Mouse (Mus musculus) hindbrain, embryonic 13.5 days (tissue): Measurements from ENCODE around the gene C2cd2l. TPM values are rescaled to one million over a fixed set of nuclear protein-coding genes. Genes with fewer than 3 reads are reported as not detected.
A peak's percentile ranks its signal among the peaks of the same experiment; 100 is the strongest.
"Not testable (repeated sequence)": the region's sequence is repeated elsewhere in the genome, so short reads cannot be mapped to it uniquely, and the experiment has no call there.

Source experiments
- ATAC-seq: fragments of 200-750 bp; cut with Nextera tagmentation; 2 replicates; pipeline ENCODE4 v1.8.0; 2017; ENCODE audit warnings: moderate TSS enrichment; ENCODE audit not compliant: low FRiP score
- H3K27ac ChIP-seq: fragments of 300-500 bp; sonication (generic); 2 replicates; pipeline ENCODE4 v1.5.1; 2015; ENCODE audit warnings: inconsistent platforms, mild to moderate bottlenecking, moderate library complexity
- H3K27me3 ChIP-seq: fragments of 300-500 bp; sonication (generic); 2 replicates; pipeline ENCODE4 v1.6.1; 2015; ENCODE audit warnings: mild to moderate bottlenecking, inconsistent platforms
- H3K36me3 ChIP-seq: fragments of 300-500 bp; sonication (generic); 2 replicates; pipeline ENCODE4 v1.6.1; 2015; ENCODE audit warnings: mild to moderate bottlenecking, inconsistent platforms
- H3K4me1 ChIP-seq: fragments of 300-500 bp; sonication (generic); replicated peaks from 2 replicates; pipeline ENCODE4 v1.6.1; 2015; ENCODE audit warnings: inconsistent platforms
- H3K4me2 ChIP-seq: fragments of 300-500 bp; sonication (generic); 2 replicates; pipeline ENCODE4 v1.6.1; 2015; ENCODE audit warnings: inconsistent platforms, mild to moderate bottlenecking, moderate library complexity
- H3K4me3 ChIP-seq: fragments of 300-500 bp; sonication (generic); 2 replicates; pipeline ENCODE4 v1.5.1; 2015; ENCODE audit warnings: mild to moderate bottlenecking, inconsistent platforms
- H3K9ac ChIP-seq: fragments of 300-500 bp; sonication (generic); 2 replicates; pipeline ENCODE4 v1.6.1; 2015; ENCODE audit warnings: mild to moderate bottlenecking, inconsistent platforms
- H3K9me3 ChIP-seq: fragments of 300-500 bp; sonication (generic); 2 replicates; pipeline ENCODE4 v1.6.1; 2016; ENCODE audit warnings: inconsistent platforms
- WGBS: fragments of 180-500 bp; shearing (Covaris S2); methylation state at CpG from one replicate; pipeline ENCODE4 v1.1.7; 2015; 5-methylcytosine and 5-hydroxymethylcytosine counted together
- polyA plus RNA-seq: library from polyadenylated mRNA; unstranded; fragments of >200 nt; fragmentation: Nextera tagmentation; extraction: Ambion mirVana; gene quantifications from 2 replicates; pipeline ENCODE4 v1.2.1, GENCODE M21; 2015

Gene C2cd2l
- polyA plus RNA-seq, 1 experiment from 2014 or later = 21.6 TPM

DNA sequence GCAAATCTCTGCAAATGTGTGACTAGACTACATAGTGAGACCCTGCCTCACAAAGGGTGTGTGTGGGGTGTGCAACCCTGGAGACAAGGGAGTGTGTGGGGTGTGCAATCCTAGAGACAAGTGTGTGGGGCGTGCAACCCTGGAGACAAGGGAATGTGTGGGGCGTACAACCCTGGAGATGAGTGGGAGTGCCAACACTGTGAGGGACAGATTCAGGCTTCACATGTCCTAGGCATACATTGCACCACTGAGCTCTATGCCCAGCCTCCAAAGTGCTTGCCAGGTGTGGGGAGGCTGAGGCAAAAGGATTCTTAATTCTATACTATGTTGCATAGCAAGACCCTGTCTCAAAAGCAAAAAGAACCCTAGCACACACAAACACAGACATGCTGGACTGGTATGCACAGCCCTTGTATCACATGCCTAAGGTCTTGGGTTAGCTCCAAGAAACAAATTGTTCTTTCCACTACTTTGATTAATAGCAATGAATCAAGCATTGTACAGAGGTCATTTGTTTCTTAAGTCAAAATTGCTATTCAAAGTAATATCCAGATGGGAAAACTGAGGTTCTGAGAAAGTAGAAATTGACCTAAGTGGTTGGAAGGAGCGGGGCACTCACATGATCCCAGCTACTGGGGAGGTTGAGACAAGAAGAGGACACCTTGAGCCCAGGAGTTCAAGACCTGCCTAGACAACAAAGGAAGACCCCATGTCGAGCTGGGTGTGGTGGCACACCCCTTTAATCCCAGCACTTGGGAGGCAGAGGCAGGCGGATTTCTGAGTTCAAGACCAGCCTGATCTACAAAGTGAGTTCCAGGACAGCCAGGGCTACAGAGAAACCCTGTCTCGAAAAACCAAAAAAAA is 25.7 kb upstream of the C2cd2l start:
- Histone ChIP-seq H3K27me3 (no peaks in the 10 kb centered on the region), H3K36me3 (peaks cover 56% of the 10 kb centered on the region), H3K4me3 (no peak overlapping the region), H3K4me1 (peaks cover 12% of the 10 kb centered on the region), H3K9me3 (no peaks in the 10 kb centered on the region), H3K4me2 (no peak overlapping the region), H3K27ac (no peak overlapping the region), H3K9ac (no peak overlapping the region)
- 96% methylated on average over 5 of the region's 6 CpGs for WGBS
- no peak for ATAC-seq

- Histone ChIP-seq H3K4me3 (peak within 1 kb of the TSS; percentile 77), H3K27ac (peak within 1 kb of the TSS; percentile 98), H3K36me3 (peaks cover 47% of the 10 kb centered on the region), H3K4me1 (peaks cover 12% of the 10 kb centered on the region), H3K9me3 (no peaks in the 10 kb centered on the region), H3K4me2 (peak within 1 kb of the TSS; percentile 63), H3K9ac (peak within 1 kb of the TSS; percentile 84), H3K27me3 (no peaks in the 10 kb centered on the region)
- 0% methylated on average over 38 of the region's 39 CpGs for WGBS
- ATAC-seq = peak; percentile 97
Measured at GRCm38 (mm10) chr9:44343781-44344421, 23.8 kb upstream of the C2cd2l start, which contains the start of gene Hmbs. Hmbs (minus strand) TSS chr9:44344228.

DNA sequence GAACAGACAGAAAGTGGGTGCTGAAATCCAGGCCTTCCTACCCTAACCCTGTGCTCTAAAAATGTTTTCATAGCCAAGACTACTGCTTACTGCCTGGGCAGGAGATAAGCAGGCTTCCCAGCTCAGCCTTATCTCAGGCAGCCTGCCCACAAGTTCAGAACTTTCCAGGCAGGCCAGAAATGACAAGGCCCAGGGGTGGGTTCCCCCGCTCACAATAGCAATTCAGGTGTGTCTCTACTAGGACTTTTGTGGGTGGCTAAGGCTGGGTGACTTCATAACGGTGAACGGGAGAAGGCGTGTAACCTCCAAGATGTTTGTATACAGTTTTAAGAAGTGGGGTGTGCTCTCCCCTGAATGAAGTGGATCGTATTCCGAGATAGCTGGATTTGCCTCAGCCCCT is 23.2 kb upstream of the C2cd2l start:
- 15% methylated on average over 6 of the region's 6 CpGs for WGBS
- peak overlapping the region; percentile 77 for H3K4me3 ChIP-seq
- H3K27ac ChIP-seq = peak overlapping the region; percentile 98
- H3K9me3 ChIP-seq = no peaks in the 10 kb centered on the region
- no peaks in the 10 kb centered on the region for H3K27me3 ChIP-seq
- H3K36me3 ChIP-seq = peaks cover 45% of the 10 kb centered on the region
- ATAC-seq = no peak
- H3K9ac ChIP-seq = peak overlapping the region; percentile 84
- H3K4me2 ChIP-seq = peak overlapping the region; percentile 63
- H3K4me1 ChIP-seq = peaks cover 12% of the 10 kb centered on the region

- ATAC-seq = no peak
- Histone ChIP-seq H3K4me2 (peak overlapping the region; percentile 63), H3K27ac (no peak overlapping the region), H3K9ac (no peak overlapping the region; the same call in 1 of the 2 replicates), H3K9me3 (no peaks in the 10 kb centered on the region), H3K36me3 (peaks cover 39% of the 10 kb centered on the region), H3K27me3 (no peaks in the 10 kb centered on the region), H3K4me1 (peaks cover 16% of the 10 kb centered on the region), H3K4me3 (no peak overlapping the region)
- 100% methylated on average over 1 of the region's 1 CpGs for WGBS
Measured at GRCm38 (mm10) chr9:44342605-44343004, 22.5 kb upstream of the C2cd2l start.

DNA sequence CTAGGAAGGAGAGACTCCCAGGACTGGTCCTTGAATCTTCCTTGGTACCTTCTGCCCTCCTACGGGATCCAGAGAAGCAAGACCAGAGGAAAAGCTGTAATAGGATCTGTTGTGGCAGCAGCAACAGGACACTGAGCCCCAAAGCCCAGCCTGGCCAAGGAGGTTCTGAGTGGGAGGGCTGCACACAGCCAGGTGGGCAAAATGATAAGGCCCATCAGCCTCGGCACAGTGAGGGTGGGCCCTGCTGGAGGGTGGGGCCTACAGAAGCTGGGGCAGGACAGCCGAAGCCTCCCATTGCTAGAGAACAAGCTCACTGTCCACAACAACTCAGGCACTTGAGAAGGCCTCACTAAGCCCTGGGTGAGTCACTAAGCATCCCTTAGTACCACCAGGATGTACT is 22.1 kb upstream of the C2cd2l start:
- H3K36me3 ChIP-seq = peaks cover 37% of the 10 kb centered on the region
- no peak overlapping the region for H3K4me3 ChIP-seq
- H3K9ac ChIP-seq = peak overlapping the region; percentile 15; the same call in 1 of the 2 replicates
- 86% methylated on average over 3 of the region's 3 CpGs for WGBS
- ATAC-seq = no peak
- H3K4me2 ChIP-seq = no peak overlapping the region
- peaks cover 21% of the 10 kb centered on the region for H3K4me1 ChIP-seq
- H3K27me3 ChIP-seq = no peaks in the 10 kb centered on the region
- no peak overlapping the region for H3K27ac ChIP-seq
- H3K9me3 ChIP-seq = no peaks in the 10 kb centered on the region

DNA sequence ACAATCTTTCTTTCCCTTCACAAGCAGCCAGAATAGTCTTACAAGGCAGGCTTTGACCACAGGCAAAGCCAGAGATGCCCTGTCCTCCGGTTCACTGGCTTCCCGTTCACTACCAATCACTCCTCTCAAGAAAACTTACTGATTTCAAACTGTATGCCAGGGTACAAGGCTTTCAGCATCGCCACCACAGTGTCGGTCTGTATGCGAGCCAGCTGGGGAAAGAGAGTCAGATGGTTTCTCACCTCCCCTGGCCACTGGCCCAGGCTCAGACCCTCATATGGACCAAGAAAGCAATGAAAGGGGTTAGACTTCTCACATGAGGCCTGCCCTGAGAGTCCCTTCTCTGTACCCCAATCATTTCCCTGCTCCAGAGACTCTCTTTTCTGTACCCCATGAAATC is 21.4 kb upstream of the C2cd2l start:
- no peak overlapping the region for H3K4me2 ChIP-seq
- no peak for ATAC-seq
- peak overlapping the region; percentile 15; the same call in 1 of the 2 replicates for H3K9ac ChIP-seq
- peaks cover 33% of the 10 kb centered on the region for H3K36me3 ChIP-seq
- H3K4me3 ChIP-seq = no peak overlapping the region
- WGBS = 94% methylated on average over 5 of the region's 5 CpGs
- H3K9me3 ChIP-seq = no peaks in the 10 kb centered on the region
- H3K27ac ChIP-seq = no peak overlapping the region
- no peaks in the 10 kb centered on the region for H3K27me3 ChIP-seq
- H3K4me1 ChIP-seq = peaks cover 28% of the 10 kb centered on the region

GRCm38 (mm10) chr9:44338574-44338973 is 18.5 kb upstream of the C2cd2l start:
- Histone ChIP-seq H3K27me3 (no peaks in the 10 kb centered on the region), H3K9ac (no peak overlapping the region), H3K9me3 (no peaks in the 10 kb centered on the region), H3K27ac (no peak overlapping the region), H3K4me1 (peaks cover 33% of the 10 kb centered on the region), H3K4me3 (no peak overlapping the region), H3K36me3 (peaks cover 30% of the 10 kb centered on the region), H3K4me2 (no peak overlapping the region)
- 76% methylated on average over 5 of the region's 5 CpGs for WGBS
- no peak for ATAC-seq

GRCm38 (mm10) chr9:44337436-44338169 is 17.5 kb upstream of the C2cd2l start:
- Histone ChIP-seq H3K4me1 (peaks cover 26% of the 10 kb centered on the region), H3K27me3 (no peaks in the 10 kb centered on the region), H3K9me3 (no peaks in the 10 kb centered on the region), H3K27ac (no peak overlapping the region), H3K9ac (peak overlapping the region; percentile 95), H3K4me2 (peak overlapping the region; percentile 93), H3K36me3 (peaks cover 39% of the 10 kb centered on the region), H3K4me3 (no peak overlapping the region; the same call in 1 of the 2 replicates)
- ATAC-seq = no peak
- WGBS = 63% methylated on average over 9 of the region's 9 CpGs

DNA sequence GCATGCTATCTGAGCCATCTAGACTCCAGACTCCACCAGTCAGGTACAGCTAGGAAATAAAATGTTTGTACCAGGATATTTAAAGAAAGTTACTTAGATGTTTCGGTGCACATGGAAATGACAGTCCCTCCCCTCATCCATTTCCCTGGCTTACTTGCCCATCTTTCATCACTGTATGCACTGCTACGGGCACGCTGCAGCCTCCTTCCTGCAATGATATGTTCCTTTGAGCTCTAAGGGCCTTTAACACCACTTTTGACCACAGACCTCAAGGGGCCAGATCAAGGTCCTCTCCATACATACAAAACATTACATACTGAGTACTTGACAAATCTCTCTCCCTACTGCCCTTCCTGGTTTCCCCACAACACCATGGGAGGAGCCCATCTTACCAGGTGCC is 16.9 kb upstream of the C2cd2l start:
- no peak for ATAC-seq
- Histone ChIP-seq H3K27ac (no peak overlapping the region), H3K36me3 (peaks cover 45% of the 10 kb centered on the region), H3K4me3 (peak overlapping the region; percentile 86), H3K4me1 (peaks cover 26% of the 10 kb centered on the region), H3K9ac (peak overlapping the region; percentile 95), H3K4me2 (peak overlapping the region; percentile 93), H3K9me3 (no peaks in the 10 kb centered on the region), H3K27me3 (no peaks in the 10 kb centered on the region)
- 77% methylated on average over 3 of the region's 3 CpGs for WGBS

- ATAC-seq, H3K27me3 ChIP-seq, H3K27ac ChIP-seq, H3K9me3 ChIP-seq: not testable (repeated sequence)
- peak overlapping the region; percentile 86 for H3K4me3 ChIP-seq
- WGBS = 33% methylated on average over 4 of the region's 4 CpGs
- peak overlapping the region; percentile 93 for H3K4me2 ChIP-seq
- H3K4me1 ChIP-seq = peaks cover 26% of the 10 kb centered on the region
- H3K9ac ChIP-seq = peak overlapping the region; percentile 95
- H3K36me3 ChIP-seq = peaks cover 48% of the 10 kb centered on the region
Measured at GRCm38 (mm10) chr9:44336513-44336912, 16.4 kb upstream of the C2cd2l start.

GRCm38 (mm10) chr9:44336093-44336406 is 16.0 kb upstream of the C2cd2l start:
- H3K36me3 ChIP-seq = peaks cover 49% of the 10 kb centered on the region
- WGBS = 0% methylated on average over 5 of the region's 5 CpGs

More at GRCm38 (mm10) chr9:44336093-44336406, 16.0 kb upstream of the C2cd2l start:
- H3K9me3 ChIP-seq = no peaks in the 10 kb centered on the region
- H3K4me2 ChIP-seq = peak overlapping the region; percentile 93
- H3K4me3 ChIP-seq = peak overlapping the region; percentile 86
- no peak for ATAC-seq
- peak overlapping the region; percentile 95 for H3K9ac ChIP-seq
- no peaks in the 10 kb centered on the region for H3K27me3 ChIP-seq
- peaks cover 26% of the 10 kb centered on the region for H3K4me1 ChIP-seq
- H3K27ac ChIP-seq = peak overlapping the region; percentile 96
